Mouse (Mus musculus) urinary bladder, postnatal 0 days (tissue): ENCODE results near the gene 1700025B11Rik. TPM values are rescaled to one million over a fixed set of nuclear protein-coding genes. Genes with fewer than 3 reads are reported as not detected.

Experiments used
- polyA plus RNA-seq: library from polyadenylated mRNA; unstranded; fragments of >200 nt; fragmentation: Nextera tagmentation; extraction: Ambion mirVana; gene quantifications from 2 replicates; pipeline ENCODE4 v1.2.1, GENCODE M21; 2015

Gene 1700025B11Rik
- 0.42 TPM in 1 of 2 replicates, not detected in the other for polyA plus RNA-seq

GRCm38 (mm10) chr15:77561792-77562191, at the start of gene 1700025B11Rik:
Gene 1700025B11Rik (minus strand): TSS chr15:77561892.

GRCm38 (mm10) chr15:77598958-77599357, 37.3 kb upstream of the 1700025B11Rik start, which contains the start of gene Gm36245:
Gene Gm36245 (plus strand): TSS chr15:77599258.

GRCm38 (mm10) chr15:77595961-77596360, 34.3 kb upstream of the 1700025B11Rik start, which contains the start of gene Apol10b:
Gene Apol10b (minus strand): TSS chr15:77596125.

GRCm38 (mm10) chr15:77533216-77533615, 28.5 kb downstream of the 1700025B11Rik start, which contains the start of gene Apol7c:
Gene Apol7c (minus strand): TSS chr15:77533316.

Other genes starting within 250 kb of the 1700025B11Rik start
- gene Apol7a, start 162.8 kb downstream of the 1700025B11Rik start, polyA plus RNA-seq, result 2.8 and 3.0 TPM in 2 replicates
- 0.74 and 0.85 TPM in 2 replicates for gene Apol9a, start 150.8 kb downstream of the 1700025B11Rik start, polyA plus RNA-seq
- 0.43 and 1.2 TPM in 2 replicates for gene Apol7b, start 114.4 kb downstream of the 1700025B11Rik start, polyA plus RNA-seq
- gene Apol10a, start 84.8 kb downstream of the 1700025B11Rik start, polyA plus RNA-seq, result not detected in 2 replicates
- gene Apol11a, start 53.6 kb downstream of the 1700025B11Rik start, polyA plus RNA-seq, result not detected in 2 replicates
- gene Apol7c, start 28.6 kb downstream of the 1700025B11Rik start, polyA plus RNA-seq, result 0.07 TPM in 1 of 2 replicates, not detected in the other
- gene Apol10b, start 34.2 kb upstream of the 1700025B11Rik start, polyA plus RNA-seq, result 3.9 and 4.2 TPM in 2 replicates
- not detected in 2 replicates for gene Gm36245, start 37.4 kb upstream of the 1700025B11Rik start, polyA plus RNA-seq
- not detected in 2 replicates for gene Apol11b, start 81.4 kb upstream of the 1700025B11Rik start, polyA plus RNA-seq
- 0.18 and 0.33 TPM in 2 replicates for gene Apol7e, start 137.0 kb upstream of the 1700025B11Rik start, polyA plus RNA-seq
- gene Apol9b, start 167.1 kb upstream of the 1700025B11Rik start, polyA plus RNA-seq, result 0.79 and 1.4 TPM in 2 replicates
- 0.05 and 0.15 TPM in 2 replicates for gene Apol8, start 195.1 kb upstream of the 1700025B11Rik start, polyA plus RNA-seq